Mouse (Mus musculus) heart, embryonic 16.5 days (tissue): ENCODE measurements at regions not wholly inside any gene's neighbourhood (a gene's known extent, or its start where the extent isn't known, plus 50 kb on each side); places are given as distances from the start of the nearest gene placed in this dataset.

Source experiments
- ATAC-seq: fragments of 200-750 bp; cut with Nextera tagmentation; replicated peaks from 2 replicates; pipeline ENCODE4 v1.8.0; 2017; ENCODE audit warnings: moderate number of reproducible peaks; ENCODE audit not compliant: insufficient read depth, low FRiP score; ENCODE audit errors: extremely low read depth
- H3K27ac ChIP-seq: fragments of 300-500 bp; sonication (generic); 2 replicates; pipeline ENCODE4 v1.5.1; 2014; ENCODE audit warnings: mild to moderate bottlenecking, low read length, control low read depth, moderate library complexity
- H3K27me3 ChIP-seq: fragments of 300-500 bp; sonication (generic); 2 replicates; pipeline ENCODE4 v1.6.1; 2014; ENCODE audit warnings: low read length, mixed read lengths; ENCODE audit not compliant: control insufficient read depth, insufficient read depth
- H3K36me3 ChIP-seq: fragments of 300-500 bp; sonication (generic); 2 replicates; pipeline ENCODE4 v1.6.1; 2014; ENCODE audit not compliant: control insufficient read depth, insufficient read depth
- H3K4me1 ChIP-seq: fragments of 300-500 bp; sonication (generic); 2 replicates; pipeline ENCODE4 v1.6.1; 2014; ENCODE audit warnings: low read length, mixed read lengths; ENCODE audit not compliant: control insufficient read depth, insufficient read depth
- H3K4me2 ChIP-seq: fragments of 300-500 bp; sonication (generic); 2 replicates; pipeline ENCODE4 v1.6.1; 2014; ENCODE audit warnings: low read depth, mild to moderate bottlenecking, control low read depth, low read length
- H3K4me3 ChIP-seq: fragments of 300-500 bp; sonication (generic); 2 replicates; pipeline ENCODE4 v1.5.1; 2014; ENCODE audit warnings: mild to moderate bottlenecking, control low read depth, low read length
- H3K9ac ChIP-seq: fragments of 300-500 bp; sonication (generic); 2 replicates; pipeline ENCODE4 v1.6.1; 2014; ENCODE audit warnings: low read length, control low read depth
- H3K9me3 ChIP-seq: fragments of 300-500 bp; sonication (generic); replicated peaks from 2 replicates; pipeline ENCODE4 v1.6.1; 2016; ENCODE audit warnings: low read length; ENCODE audit not compliant: control insufficient read depth
- WGBS: fragments of 180-500 bp; shearing (Covaris S2); extraction: QIAGEN DNeasy Blood & Tissue Kit; methylation state at CpG from one replicate; pipeline ENCODE4 v1.1.7; 2014; 5-methylcytosine and 5-hydroxymethylcytosine counted together

DNA sequence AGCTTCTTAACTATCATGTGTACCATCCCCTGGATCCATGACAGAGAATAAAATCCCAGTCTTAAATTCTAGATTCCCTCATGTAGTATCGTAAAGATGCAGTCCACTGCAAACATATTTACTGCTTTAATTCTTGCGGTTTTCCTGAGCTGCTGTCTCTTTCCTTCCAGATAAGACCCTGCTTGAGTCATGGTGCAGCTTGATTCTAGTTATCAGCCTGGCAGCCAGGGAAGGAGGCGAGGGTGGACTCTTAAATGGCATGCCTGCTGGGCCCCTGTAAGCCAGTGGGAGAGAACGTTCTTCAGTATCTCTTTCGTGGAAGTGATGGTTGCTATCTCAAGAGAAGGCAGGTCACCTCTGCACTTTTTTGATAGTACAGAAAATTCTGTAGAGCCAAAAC is 71.9 kb upstream of the Slc2a1 start:
- WGBS, result 38% methylated on average over 5 of the region's 5 CpGs
- Histone ChIP-seq H3K9ac (no peak overlapping the region), H3K27me3 (no peaks in the 10 kb centered on the region), H3K4me3 (no peak overlapping the region), H3K27ac (no peak overlapping the region), H3K36me3 (no peaks in the 10 kb centered on the region), H3K4me2 (no peak overlapping the region), H3K4me1 (no peaks in the 10 kb centered on the region; the same call in 1 of the 2 replicates), H3K9me3 (no peaks in the 10 kb centered on the region)
- no peak for ATAC-seq

DNA sequence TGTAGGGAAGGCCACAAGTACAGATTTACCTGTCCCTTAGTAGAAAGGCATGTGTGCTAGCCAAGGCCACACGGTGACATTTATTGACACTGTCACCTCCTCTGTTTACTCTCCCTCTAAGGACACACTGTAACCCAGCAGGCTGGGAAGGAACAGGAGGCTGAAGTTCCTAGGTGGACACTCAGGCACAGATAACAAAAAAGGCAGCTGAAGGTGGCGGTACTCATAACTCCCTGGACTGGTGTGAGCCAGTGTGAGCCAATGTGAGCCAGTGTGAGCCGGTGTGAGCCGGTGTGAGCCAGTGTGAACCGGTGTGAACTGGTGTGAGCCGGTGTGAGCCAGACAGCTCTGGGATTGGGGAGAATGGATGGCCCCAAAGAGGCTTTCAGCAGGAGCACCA is 68.5 kb upstream of the Slc2a1 start:
- Histone ChIP-seq H3K9me3 (no peaks in the 10 kb centered on the region), H3K4me3 (no peak overlapping the region), H3K36me3 (no peaks in the 10 kb centered on the region), H3K27me3 (no peaks in the 10 kb centered on the region), H3K9ac (no peak overlapping the region), H3K4me1 (no peaks in the 10 kb centered on the region; the same call in 1 of the 2 replicates), H3K27ac (no peak overlapping the region), H3K4me2 (no peak overlapping the region)
- 84% methylated on average over 6 of the region's 6 CpGs for WGBS
- no peak for ATAC-seq

DNA sequence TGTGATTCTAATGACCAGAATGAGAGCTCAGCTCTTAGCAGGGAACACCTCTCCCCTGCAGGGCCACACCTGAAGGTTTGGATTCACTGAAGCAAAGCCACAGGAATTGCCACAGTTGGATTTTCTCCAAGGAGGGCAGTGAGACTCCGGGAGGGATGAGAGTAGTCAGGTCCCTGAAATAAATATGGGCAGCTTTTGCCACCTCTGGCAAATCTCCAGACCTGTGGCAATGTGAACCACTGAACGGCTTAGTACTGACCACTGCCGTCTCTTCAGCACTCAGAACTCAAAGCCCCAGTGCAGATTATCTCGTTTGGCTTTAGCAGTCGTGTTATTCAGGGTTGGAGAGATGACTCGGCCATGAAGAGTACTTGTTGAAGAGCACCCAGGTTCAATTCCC is 66.9 kb upstream of the Slc2a1 start:
- H3K9ac ChIP-seq, result no peak overlapping the region

DNA sequence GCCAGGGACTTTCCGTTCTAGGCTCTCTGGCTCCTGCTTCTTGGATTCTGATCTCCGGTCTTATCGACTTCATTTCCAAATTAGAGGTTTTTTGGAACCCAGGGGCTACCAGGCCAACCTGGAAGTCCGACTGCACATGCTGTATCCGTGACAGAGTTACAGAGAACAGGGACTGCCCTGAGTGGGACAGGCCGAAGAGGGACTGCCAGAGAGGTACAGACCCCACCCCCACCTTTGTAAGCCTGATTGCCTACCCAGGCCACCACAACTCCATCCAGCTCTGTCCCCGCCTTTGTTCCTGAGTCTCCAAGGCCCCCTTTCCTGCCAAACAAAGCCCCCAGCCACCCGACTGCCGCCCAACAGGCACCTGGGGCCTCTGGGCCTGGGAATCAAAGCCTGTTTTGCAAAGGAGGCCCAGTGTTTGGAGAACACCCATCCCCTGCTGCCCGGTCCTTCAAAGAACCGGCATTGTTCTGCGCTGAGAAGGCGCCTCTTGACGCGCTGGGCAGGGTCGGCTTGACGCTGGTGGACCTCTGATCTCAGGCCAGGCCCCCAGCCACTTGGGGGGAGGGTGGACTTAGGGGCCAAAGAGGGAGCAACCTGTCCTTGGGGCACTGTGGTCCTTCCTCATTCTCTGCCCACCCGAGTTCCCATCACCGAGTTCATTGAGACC is 64.4 kb upstream of the Slc2a1 start:
- Histone ChIP-seq H3K9ac (no peak overlapping the region), H3K36me3 (no peaks in the 10 kb centered on the region), H3K4me2 (no peak overlapping the region), H3K27me3 (no peaks in the 10 kb centered on the region), H3K4me1 (no peaks in the 10 kb centered on the region; the same call in 1 of the 2 replicates), H3K27ac (no peak overlapping the region), H3K4me3 (no peak overlapping the region), H3K9me3 (no peaks in the 10 kb centered on the region)
- no peak for ATAC-seq
- 61% methylated on average over 19 of the region's 19 CpGs for WGBS

More for the DNA sequence above, 66.9 kb upstream of the Slc2a1 start:
- Histone ChIP-seq H3K36me3 (no peaks in the 10 kb centered on the region), H3K9me3 (no peaks in the 10 kb centered on the region), H3K4me1 (no peaks in the 10 kb centered on the region; the same call in 1 of the 2 replicates), H3K4me3 (no peak overlapping the region), H3K27me3 (no peaks in the 10 kb centered on the region), H3K27ac (no peak overlapping the region), H3K4me2 (no peak overlapping the region)
- WGBS, result 45% methylated on average over 6 of the region's 6 CpGs
- no peak for ATAC-seq

DNA sequence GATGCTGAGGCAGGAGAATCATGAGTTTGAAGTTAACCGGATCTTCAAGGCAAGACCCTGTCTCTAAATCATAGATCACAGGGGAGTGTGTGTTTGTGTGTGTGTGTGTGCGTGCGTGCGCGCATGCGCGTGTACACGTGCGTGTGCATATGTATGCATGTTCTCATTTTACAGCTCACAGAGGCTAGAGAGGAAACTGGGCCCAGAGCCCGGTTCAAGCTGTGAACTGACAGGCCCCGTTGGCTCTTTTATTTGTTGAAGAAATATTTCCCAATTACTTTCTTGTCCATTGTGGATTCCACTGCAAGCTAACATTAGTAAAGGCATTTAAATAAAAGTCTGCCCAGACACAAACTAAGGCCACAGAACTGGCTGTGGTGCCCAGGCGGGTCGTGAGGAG is 63.7 kb upstream of the Slc2a1 start:
- no peak overlapping the region for H3K4me3 ChIP-seq
- H3K9me3 ChIP-seq, result no peaks in the 10 kb centered on the region
- ATAC-seq, result no peak
- H3K4me2 ChIP-seq, result no peak overlapping the region
- no peaks in the 10 kb centered on the region for H3K36me3 ChIP-seq
- 85% methylated on average over 13 of the region's 13 CpGs for WGBS
- no peak overlapping the region for H3K27ac ChIP-seq
- H3K27me3 ChIP-seq, result no peaks in the 10 kb centered on the region
- no peak overlapping the region for H3K9ac ChIP-seq
- H3K4me1 ChIP-seq, result no peaks in the 10 kb centered on the region; the same call in 1 of the 2 replicates

DNA sequence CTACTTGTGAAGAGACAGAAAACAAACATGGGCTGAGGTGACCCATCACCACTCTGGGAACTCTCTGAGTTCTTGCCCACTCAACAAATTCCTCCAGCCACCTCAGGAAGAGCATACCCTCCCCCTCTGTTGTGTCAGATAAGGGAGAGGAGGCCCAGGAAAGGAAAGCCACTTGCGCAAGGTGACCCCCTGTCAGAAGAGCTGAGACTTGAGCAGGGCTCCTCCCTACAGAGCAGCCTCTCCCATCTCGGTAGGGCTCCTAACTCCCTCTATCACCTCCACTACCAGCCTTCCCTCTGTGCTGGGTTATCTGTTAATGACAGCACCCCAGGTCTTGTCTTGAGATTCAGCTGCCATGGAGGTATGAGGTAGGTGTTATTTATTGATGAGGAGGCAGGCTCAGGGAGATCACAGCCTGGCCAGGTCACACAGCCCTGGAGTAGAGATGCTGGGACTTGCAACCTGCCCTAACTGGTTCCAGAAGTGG is 57.6 kb upstream of the Slc2a1 start:
- Histone ChIP-seq H3K4me3 (no peak overlapping the region), H3K27ac (peak overlapping the region; percentile 47), H3K9me3 (no peaks in the 10 kb centered on the region), H3K4me1 (peaks cover 18% of the 10 kb centered on the region), H3K4me2 (no peak overlapping the region), H3K27me3 (no peaks in the 10 kb centered on the region), H3K9ac (0 out of 2 replicates have a peak overlapping the region, but pooled peaks have one; percentile 7), H3K36me3 (no peaks in the 10 kb centered on the region)
- WGBS, result 40% methylated on average over 2 of the region's 2 CpGs
- peak; percentile 63 for ATAC-seq

DNA sequence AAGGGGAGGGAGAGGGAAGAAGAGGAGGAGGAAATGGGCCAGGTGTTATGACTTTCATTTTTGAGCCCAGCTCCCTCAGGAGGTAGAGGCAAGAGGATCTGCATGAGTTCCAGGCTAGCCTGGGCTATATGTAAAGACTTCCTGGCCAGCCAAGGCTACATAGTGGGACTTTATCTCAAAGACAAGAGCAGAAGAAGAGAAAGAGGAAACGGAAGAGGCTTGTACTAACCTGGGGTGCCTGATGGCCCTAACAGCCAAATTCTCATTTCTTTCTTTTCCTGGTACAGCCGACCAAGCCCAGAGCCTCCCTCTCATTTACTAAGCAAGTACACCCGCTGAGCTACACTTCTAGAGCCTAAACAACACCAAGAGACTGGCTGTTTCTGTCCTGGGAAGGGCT is 56.0 kb upstream of the Slc2a1 start:
- Histone ChIP-seq H3K27me3 (no peaks in the 10 kb centered on the region), H3K4me3 (no peak overlapping the region), H3K4me1 (peaks cover 18% of the 10 kb centered on the region), H3K36me3 (no peaks in the 10 kb centered on the region), H3K4me2 (no peak overlapping the region), H3K9ac (no peak overlapping the region), H3K27ac (no peak overlapping the region), H3K9me3 (no peaks in the 10 kb centered on the region)
- 75% methylated on average over 3 of the region's 3 CpGs for WGBS
- ATAC-seq, result no peak

DNA sequence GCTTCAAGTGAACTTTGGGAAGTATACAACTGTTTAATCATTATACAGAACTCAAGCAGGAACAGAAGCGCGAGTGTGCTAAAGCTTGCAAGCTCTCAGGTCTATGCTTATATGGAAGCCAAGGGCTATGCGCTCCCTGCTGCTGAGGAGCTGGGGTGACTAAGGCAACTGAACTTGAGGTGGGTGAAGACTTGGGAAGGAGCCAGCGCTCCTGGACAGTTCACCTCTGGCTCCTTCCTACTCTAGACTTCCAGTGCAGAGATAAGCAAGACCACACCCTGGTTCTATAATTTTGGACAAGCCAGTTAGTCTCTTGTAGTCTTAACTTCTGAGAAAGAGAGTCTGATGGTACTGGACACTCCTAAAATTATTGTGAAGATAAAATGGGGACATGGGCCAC is 55.3 kb upstream of the Slc2a1 start:
- no peaks in the 10 kb centered on the region for H3K36me3 ChIP-seq
- no peaks in the 10 kb centered on the region for H3K9me3 ChIP-seq
- H3K4me1 ChIP-seq, result peaks cover 18% of the 10 kb centered on the region
- ATAC-seq, result no peak
- no peaks in the 10 kb centered on the region for H3K27me3 ChIP-seq
- H3K9ac ChIP-seq, result no peak overlapping the region
- no peak overlapping the region for H3K4me2 ChIP-seq
- H3K4me3 ChIP-seq, result no peak overlapping the region
- no peak overlapping the region for H3K27ac ChIP-seq
- WGBS, result 78% methylated on average over 4 of the region's 4 CpGs

DNA sequence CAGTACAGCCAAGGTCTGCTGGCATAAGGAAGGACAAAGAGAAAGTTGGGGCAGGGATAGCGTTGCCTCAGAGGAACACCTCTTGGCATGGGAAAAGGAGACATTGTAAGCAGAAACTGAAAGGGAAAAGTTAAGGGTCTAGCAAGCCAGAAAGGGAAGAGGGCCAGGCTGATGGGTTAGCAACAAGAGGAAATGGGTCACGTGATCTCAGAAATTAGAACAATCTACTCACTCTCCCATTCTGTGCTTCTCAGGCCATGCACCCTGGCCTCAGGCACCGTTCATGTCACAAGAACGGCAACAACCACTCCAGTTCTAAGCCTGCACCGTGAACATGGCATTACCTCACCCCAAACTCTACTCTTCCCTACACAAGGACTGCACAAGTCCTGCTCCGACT is 54.8 kb upstream of the Slc2a1 start:
- Histone ChIP-seq H3K27ac (0 out of 2 replicates have a peak overlapping the region, but pooled peaks have one; percentile 36), H3K4me1 (peaks cover 18% of the 10 kb centered on the region), H3K9ac (no peak overlapping the region), H3K4me3 (no peak overlapping the region), H3K27me3 (no peaks in the 10 kb centered on the region), H3K36me3 (no peaks in the 10 kb centered on the region), H3K9me3 (no peaks in the 10 kb centered on the region), H3K4me2 (no peak overlapping the region)
- no peak for ATAC-seq
- 68% methylated on average over 6 of the region's 6 CpGs for WGBS
